11 mouse cellular contexts compared by ENCODE assay signal in genomic region chr11:111088226-111088625, GRCm38 (mm10).
"Had no signal": no experiment of that assay in that cellular context is flagged by ENCODE, and none has a peak within 500 bp of the region (broad histone marks: within the 10 kb centered on the region; RNA-seq: fewer than 3 reads in every experiment).

No protein-coding gene starts in this region.

- H3K4me3 ChIP-seq: limb, embryonic 13.5 days; liver, embryonic 12.5 days; megakaryocyte, embryonic 14.5 days; midbrain, embryonic 15.5 days; neural tube, embryonic 12.5 days had no signal

- H3K4me2 ChIP-seq: limb, embryonic 13.5 days; liver, embryonic 12.5 days; midbrain, embryonic 11.5 days; midbrain, embryonic 15.5 days; neural tube, embryonic 12.5 days had no signal

- DNase-seq: kidney, adult 11 months; kidney, postnatal 14 days; left cerebral cortex, postnatal 4 days; thymus, postnatal 4 days had no signal

- H3K4me1 ChIP-seq: liver, embryonic 12.5 days; megakaryocyte, embryonic 14.5 days; midbrain, embryonic 15.5 days had no signal

- H3K9ac ChIP-seq: limb, embryonic 13.5 days; liver, embryonic 12.5 days; midbrain, embryonic 15.5 days; neural tube, embryonic 12.5 days had no signal

- H3K9me3 ChIP-seq: limb, embryonic 13.5 days; liver, embryonic 12.5 days; megakaryocyte, embryonic 14.5 days; midbrain, embryonic 15.5 days; neural tube, embryonic 12.5 days had no signal

- H3K36me3 ChIP-seq: limb, embryonic 13.5 days; liver, embryonic 12.5 days; midbrain, embryonic 15.5 days; neural tube, embryonic 12.5 days had no signal

- ATAC-seq: liver, embryonic 12.5 days; midbrain, embryonic 15.5 days had no signal

- H3K27me3 ChIP-seq: limb, embryonic 13.5 days; liver, embryonic 12.5 days; megakaryocyte, embryonic 14.5 days; midbrain, embryonic 15.5 days; neural tube, embryonic 12.5 days had no signal

- H3K27ac ChIP-seq: limb, embryonic 13.5 days; liver, embryonic 12.5 days; midbrain, embryonic 15.5 days; neural tube, embryonic 12.5 days; stomach, postnatal 0 days had no signal
